8 mouse cellular contexts compared by ENCODE assay signal in the genomic region with DNA sequence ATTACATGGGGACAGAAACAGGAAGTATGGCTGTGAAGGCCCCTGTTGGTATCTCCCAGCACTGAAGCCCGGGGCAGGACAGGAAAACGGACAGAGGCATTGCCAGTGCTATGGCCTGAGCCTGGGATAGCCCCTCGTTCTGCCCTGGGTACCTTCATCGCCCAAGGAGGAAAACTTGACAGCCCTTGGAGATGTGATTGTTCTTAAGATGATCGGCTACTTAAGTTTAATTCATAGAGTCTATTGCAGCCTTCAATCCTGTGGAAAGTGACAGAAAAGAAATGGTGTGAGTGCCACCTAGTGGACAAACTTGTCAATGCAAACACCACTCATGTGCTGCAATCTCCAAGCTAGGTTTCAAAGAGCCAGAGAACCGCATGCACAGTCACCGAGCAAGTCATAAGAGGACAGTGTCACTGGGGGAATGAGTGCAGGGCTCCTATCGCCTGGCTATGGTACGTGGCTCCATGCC.
DNase-seq lines count a peak whose midpoint lies in the region; ATAC-seq and TF ChIP-seq lines count a peak whose summit lies in the region.

No protein-coding gene starts in this region.

- H3K4me1 ChIP-seq in E14TG2a.4 (replicated peaks; ENCODE audit: low read depth, low read length), result peaks cover 9% of the 10 kb centered on the region
- H3K4me1 ChIP-seq in bone marrow, adult 2 months (ENCODE audit: control insufficient read depth, insufficient read depth, low read length), result no peaks in the 10 kb centered on the region
- no peaks in the 10 kb centered on the region for H3K4me1 ChIP-seq in embryonic facial prominence, embryonic 13.5 days
- no peaks in the 10 kb centered on the region for H3K4me1 ChIP-seq in liver, embryonic 13.5 days (replicated peaks)
- 0 out of 2 replicates have a peak, but pooled peaks cover 3% of the 10 kb centered on the region for H3K4me1 ChIP-seq in neural tube, embryonic 12.5 days
- H3K4me1 ChIP-seq in stomach, postnatal 0 days (replicated peaks; ENCODE audit: control insufficient read depth, insufficient read depth), result no peaks in the 10 kb centered on the region

- peak; percentile 23; the same call in 1 of the 2 replicates for ATAC-seq in embryonic facial prominence, embryonic 13.5 days (ENCODE audit: insufficient number of reproducible peaks, insufficient read depth, low FRiP score, low TSS enrichment, low read depth)
- peak; percentile 45; the same call in 1 of the 2 replicates for ATAC-seq in liver, embryonic 13.5 days (ENCODE audit: low read depth)
- ATAC-seq in neural tube, embryonic 12.5 days (ENCODE audit: low FRiP score, low read depth), result peak; percentile 72
- ATAC-seq in stomach, postnatal 0 days (ENCODE audit: low FRiP score, low TSS enrichment), result peak; percentile 60

- 9% methylated on average over 9 of the region's 9 CpGs for WGBS in bone marrow, adult 2 months
- WGBS in embryonic facial prominence, embryonic 13.5 days, result 22% methylated on average over 9 of the region's 9 CpGs
- 14% methylated on average over 9 of the region's 9 CpGs for WGBS in liver, embryonic 13.5 days (ENCODE audit: insufficient replicate concordance)
- 29% methylated on average over 9 of the region's 9 CpGs for WGBS in neural tube, embryonic 12.5 days
- 24% methylated on average over 9 of the region's 9 CpGs for WGBS in stomach, postnatal 0 days

- no peak overlapping the region for H3K4me2 ChIP-seq in embryonic facial prominence, embryonic 13.5 days
- H3K4me2 ChIP-seq in liver, embryonic 13.5 days, result no peak overlapping the region
- H3K4me2 ChIP-seq in neural tube, embryonic 12.5 days (replicated peaks), result no peak overlapping the region
- H3K4me2 ChIP-seq in stomach, postnatal 0 days (replicated peaks; ENCODE audit: low read depth), result no peak overlapping the region

- no peak overlapping the region for H3K4me3 ChIP-seq in E14TG2a.4 (replicated peaks; ENCODE audit: low read length)
- H3K4me3 ChIP-seq in bone marrow, adult 2 months (replicated peaks; ENCODE audit: control insufficient read depth, low read depth, low read length), result no peak overlapping the region
- H3K4me3 ChIP-seq in embryonic facial prominence, embryonic 13.5 days, result no peak overlapping the region
- no peak overlapping the region for H3K4me3 ChIP-seq in liver, embryonic 13.5 days (replicated peaks)
- H3K4me3 ChIP-seq in neural tube, embryonic 12.5 days, result no peak overlapping the region
- no peak overlapping the region for H3K4me3 ChIP-seq in stomach, postnatal 0 days (ENCODE audit: low read depth, low read length)

- H3K9ac ChIP-seq in embryonic facial prominence, embryonic 13.5 days, result no peak overlapping the region
- H3K9ac ChIP-seq in liver, embryonic 13.5 days, result no peak overlapping the region
- no peak overlapping the region for H3K9ac ChIP-seq in neural tube, embryonic 12.5 days
- H3K9ac ChIP-seq in stomach, postnatal 0 days (ENCODE audit: low read length), result no peak overlapping the region

- TF ChIP-seq CTCF in E14TG2a.4 (conservative IDR thresholded peaks at IDR 0.05; ENCODE audit: low read length), result peak; percentile 57
- TF ChIP-seq CTCF in bone marrow, adult 2 months (IDR thresholded peaks at IDR 0.05; ENCODE audit: control insufficient read depth, insufficient read depth, low read length), result peak; percentile 47; the same call in 1 of the 2 replicates
- peak; percentile 97 for TF ChIP-seq CTCF in stomach, postnatal 0 days (IDR thresholded peaks at IDR 0.05; ENCODE audit: low read depth)

- TF ChIP-seq POLR2A in bone marrow, adult 2 months (IDR thresholded peaks at IDR 0.05; ENCODE audit: borderline replicate concordance, control insufficient read depth, low read depth, low read length), result no peak

- H3K36me3 ChIP-seq in E14TG2a.4 (ENCODE audit: insufficient read depth, low read length), result no peaks in the 10 kb centered on the region
- H3K36me3 ChIP-seq in embryonic facial prominence, embryonic 13.5 days, result no peaks in the 10 kb centered on the region
- no peaks in the 10 kb centered on the region for H3K36me3 ChIP-seq in liver, embryonic 13.5 days
- H3K36me3 ChIP-seq in neural tube, embryonic 12.5 days, result no peaks in the 10 kb centered on the region
- no peaks in the 10 kb centered on the region for H3K36me3 ChIP-seq in stomach, postnatal 0 days (ENCODE audit: control insufficient read depth, insufficient read depth, low read length)

- TF ChIP-seq EP300 in stomach, postnatal 0 days (optimal IDR thresholded peaks at IDR 0.05), result no peak

- peaks cover 5% of the 10 kb centered on the region for H3K27me3 ChIP-seq in E14TG2a.4 (ENCODE audit: insufficient read depth, low read length)
- H3K27me3 ChIP-seq in embryonic facial prominence, embryonic 13.5 days, result peaks cover 5% of the 10 kb centered on the region; the same call in 1 of the 2 replicates
- no peaks in the 10 kb centered on the region for H3K27me3 ChIP-seq in liver, embryonic 13.5 days
- H3K27me3 ChIP-seq in neural tube, embryonic 12.5 days (replicated peaks), result no peaks in the 10 kb centered on the region
- no peaks in the 10 kb centered on the region for H3K27me3 ChIP-seq in stomach, postnatal 0 days (ENCODE audit: control insufficient read depth, insufficient read depth, low read length)

- H3K27ac ChIP-seq in bone marrow, adult 2 months (ENCODE audit: control insufficient read depth, insufficient read depth, low read depth, low read length, poor library complexity), result no peak overlapping the region
- no peak overlapping the region for H3K27ac ChIP-seq in embryonic facial prominence, embryonic 13.5 days
- no peak overlapping the region for H3K27ac ChIP-seq in liver, embryonic 13.5 days
- H3K27ac ChIP-seq in neural tube, embryonic 12.5 days, result no peak overlapping the region
- H3K27ac ChIP-seq in stomach, postnatal 0 days (replicated peaks), result no peak overlapping the region

- intact Hi-C loops in heart, postnatal 10 days (cut with DNase I), result loop anchor here (1.0 kb wide), 1 partner anchor 90 kb away; no protein-coding TSS in a partner anchor

- no peaks in the 10 kb centered on the region for H3K9me3 ChIP-seq in E14TG2a.4 (ENCODE audit: low read length)
- no peaks in the 10 kb centered on the region for H3K9me3 ChIP-seq in embryonic facial prominence, embryonic 13.5 days
- no peaks in the 10 kb centered on the region for H3K9me3 ChIP-seq in liver, embryonic 13.5 days (replicated peaks)
- H3K9me3 ChIP-seq in neural tube, embryonic 12.5 days, result no peaks in the 10 kb centered on the region
- no peaks in the 10 kb centered on the region for H3K9me3 ChIP-seq in stomach, postnatal 0 days (ENCODE audit: control insufficient read depth, low read length)

- DNase-seq in heart, postnatal 10 days, result peak; percentile 85 to 93
- DNase-seq in kidney, postnatal 25 days, result peak; percentile 68 to 85
- no peak for DNase-seq in liver, embryonic 13.5 days
- peak; percentile 85 for DNase-seq in stomach, postnatal 0 days (ENCODE audit: low spot score)

Comparison
In these comparisons a context has a peak if more than half of its experiments do, and no peak if none do; other contexts are left out.
1. CTCF ChIP-seq: peak in every context shown above with its lines; median percentile 97 in stomach, postnatal 0 days; 57 in E14TG2a.4; 47 in bone marrow, adult 2 months.